In genomic region chr16:94125172-94125981, GRCm38 (mm10) we compare ENCODE assay signal across 10 mouse cellular contexts. TPM values are rescaled to one million over a fixed set of nuclear protein-coding genes. Genes with fewer than 3 reads are reported as not detected.
DNase-seq lines count a peak whose midpoint lies in the region; ATAC-seq and TF ChIP-seq lines count a peak whose summit lies in the region.
"Had no signal": no experiment of that assay in that cellular context is flagged by ENCODE, and none has a peak within 500 bp of the region (broad histone marks: within the 10 kb centered on the region; RNA-seq: fewer than 3 reads in every experiment).

No protein-coding gene starts in this region.

- H3K9ac ChIP-seq in intestine, embryonic 15.5 days, result peak overlapping the region; percentile 36
- H3K9ac ChIP-seq in neural tube, embryonic 13.5 days, result peak overlapping the region; percentile 75

- peaks cover 36% of the 10 kb centered on the region for H3K27me3 ChIP-seq in intestine, embryonic 15.5 days (replicated peaks)
- peaks cover 78% of the 10 kb centered on the region for H3K27me3 ChIP-seq in neural tube, embryonic 13.5 days

- H3K9me3 ChIP-seq in intestine, embryonic 15.5 days, result no peaks in the 10 kb centered on the region
- H3K9me3 ChIP-seq in neural tube, embryonic 13.5 days, result no peaks in the 10 kb centered on the region

- peaks cover 13% of the 10 kb centered on the region for H3K4me1 ChIP-seq in intestine, embryonic 15.5 days (replicated peaks)
- peaks cover 25% of the 10 kb centered on the region for H3K4me1 ChIP-seq in neural tube, embryonic 13.5 days (replicated peaks)

- H3K4me3 ChIP-seq in gastrocnemius, adult 2 months, result peak overlapping the region; percentile 19; the same call in 1 of the 2 replicates
- peak overlapping the region; percentile 42 for H3K4me3 ChIP-seq in intestine, embryonic 15.5 days (replicated peaks)
- peak overlapping the region; percentile 47 for H3K4me3 ChIP-seq in neural tube, embryonic 13.5 days
- H3K4me3 ChIP-seq: erythroblast, embryonic 14.5 days; myocyte had no signal

- ATAC-seq in intestine, embryonic 15.5 days, result peak; percentile 49; the same call in 1 of the 2 replicates
- ATAC-seq in neural tube, embryonic 13.5 days (ENCODE audit: low read depth), result peak; percentile 65

- no peak for DNase-seq in gastrocnemius, adult 2 months
- DNase-seq in gastrocnemius, adult 8-10 months (ENCODE audit: low spot score in 2 of 2), result no peak
- peak; percentile 22 for DNase-seq in right cerebral cortex, adult 18-20 months
- DNase-seq in right cerebral cortex, postnatal 10 days (ENCODE audit: low spot score in 2 of 2), result no peak
- no peak for DNase-seq in yolk sac, embryonic 10.5 days (ENCODE audit: low spot score)
- DNase-seq in adrenal gland, postnatal 10 days, result no peak

- TF ChIP-seq CTCF in gastrocnemius, adult 2 months (IDR thresholded peaks at IDR 0.05), result no peak

- H3K27ac ChIP-seq in gastrocnemius, adult 2 months, result no peak overlapping the region
- no peak overlapping the region for H3K27ac ChIP-seq in intestine, embryonic 15.5 days
- no peak overlapping the region for H3K27ac ChIP-seq in neural tube, embryonic 13.5 days (replicated peaks)

- 2% methylated on average over 82 of the region's 83 CpGs for WGBS in intestine, embryonic 15.5 days
- WGBS in neural tube, embryonic 13.5 days, result 1% methylated on average over 72 of the region's 83 CpGs

- intact Hi-C loops in gastrocnemius, adult 2 months (cut with DNase I), result no loop called here

- no peaks in the 10 kb centered on the region for H3K36me3 ChIP-seq in intestine, embryonic 15.5 days
- no peaks in the 10 kb centered on the region for H3K36me3 ChIP-seq in neural tube, embryonic 13.5 days

- H3K4me2 ChIP-seq in intestine, embryonic 15.5 days (replicated peaks), result peak overlapping the region; percentile 94
- H3K4me2 ChIP-seq in neural tube, embryonic 13.5 days, result peak overlapping the region; percentile 85

RNA-seq across cellular contexts. Expression of gene Sim2, which starts 40.6 kb away (rescaled TPM):
- total RNA-seq in gastrocnemius, adult 2 months (2021), result 10 to 100 TPM; 15.0 to 17.9 TPM
- 10 to 100 TPM; 15.8 to 18.6 (median 18.4) TPM for total RNA-seq in gastrocnemius, adult 8-10 months (2022)
- not detected in 2 replicates for polyA plus RNA-seq in intestine, embryonic 15.5 days (2015; fragmentation: Nextera tagmentation; extraction: Ambion mirVana)
- polyA plus RNA-seq in neural tube, embryonic 13.5 days (2015; fragmentation: Nextera tagmentation; extraction: Ambion mirVana), result 0.12 and 0.28 TPM in 2 replicates
- total RNA-seq in adrenal gland, postnatal 10 days (2021), result under 1 TPM in 1 of 2 experiments, not detected in 1; 0.09 TPM
- polyA plus RNA-seq: erythroblast, embryonic 14.5 days had no signal

Comparison
In these comparisons a context has a peak if more than half of its experiments do, and no peak if none do; other contexts are left out.
1. RNA of gene Sim2, which starts 40.6 kb away (total RNA-seq): 15.8 to 18.6 TPM in gastrocnemius, adult 8-10 months and 15.0 to 17.9 TPM in gastrocnemius, adult 2 months; 0.09 TPM in adrenal gland, postnatal 10 days; every median in the first group is over 10 times any median in the second.
2. Peak in every context shown above with its lines, with median percentiles within 50 percentile points of each other: H3K4me3 ChIP-seq.